Mouse (Mus musculus): ENCODE measurements at regions not wholly inside any gene's neighbourhood (a gene's known extent, or its start where the extent isn't known, plus 50 kb on each side); places are given as distances from the start of the nearest gene placed in this dataset.
A peak's percentile ranks its signal among the peaks of the same experiment; 100 is the strongest.

GRCm38 (mm10) chr16:39512774-39513173 lies 471.4 kb upstream of the Lsamp start:
- H3K27ac ChIP-seq (ENCODE audit: low read length): no peak overlapping the region
- WGBS: 13% methylated on average over 1 of the region's 1 CpGs
- no peaks in the 10 kb centered on the region for H3K36me3 ChIP-seq (ENCODE audit: control insufficient read depth, insufficient read depth)
- H3K9ac ChIP-seq (replicated peaks; ENCODE audit: low read depth, low read length): no peak overlapping the region
- no peaks in the 10 kb centered on the region for H3K27me3 ChIP-seq (replicated peaks; ENCODE audit: control insufficient read depth, insufficient read depth, low read length)
- peaks cover 8% of the 10 kb centered on the region; the same call in 1 of the 2 replicates for H3K9me3 ChIP-seq (ENCODE audit: control insufficient read depth, low read length)
- no peak overlapping the region for H3K4me3 ChIP-seq (replicated peaks; ENCODE audit: low read length)
- no peak for ATAC-seq
- H3K4me2 ChIP-seq (ENCODE audit: low read length): no peak overlapping the region
- no peaks in the 10 kb centered on the region for H3K4me1 ChIP-seq (replicated peaks; ENCODE audit: control insufficient read depth, insufficient read depth, low read length)

GRCm38 (mm10) chr16:39513659-39514058 lies 470.5 kb upstream of the Lsamp start:
- Histone ChIP-seq H3K9ac (replicated peaks; ENCODE audit: low read depth, low read length) (no peak overlapping the region), H3K4me3 (replicated peaks; ENCODE audit: low read length) (no peak overlapping the region), H3K27me3 (replicated peaks; ENCODE audit: control insufficient read depth, insufficient read depth, low read length) (no peaks in the 10 kb centered on the region), H3K4me1 (replicated peaks; ENCODE audit: control insufficient read depth, insufficient read depth, low read length) (no peaks in the 10 kb centered on the region), H3K4me2 (ENCODE audit: low read length) (no peak overlapping the region), H3K27ac (ENCODE audit: low read length) (no peak overlapping the region), H3K9me3 (ENCODE audit: control insufficient read depth, low read length) (peaks cover 8% of the 10 kb centered on the region; the same call in 1 of the 2 replicates), H3K36me3 (ENCODE audit: control insufficient read depth, insufficient read depth) (no peaks in the 10 kb centered on the region)
- 3% methylated on average over 1 of the region's 1 CpGs for WGBS
- no peak for ATAC-seq

GRCm38 (mm10) chr16:39531106-39531505 lies 453.1 kb upstream of the Lsamp start:
- H3K9me3 ChIP-seq (ENCODE audit: control insufficient read depth, low read length): no peaks in the 10 kb centered on the region
- no peak overlapping the region for H3K27ac ChIP-seq (ENCODE audit: low read length)
- H3K4me3 ChIP-seq (replicated peaks; ENCODE audit: low read length): no peak overlapping the region
- no peak for ATAC-seq
- no peaks in the 10 kb centered on the region; the same call in 1 of the 2 replicates for H3K4me1 ChIP-seq (replicated peaks; ENCODE audit: control insufficient read depth, insufficient read depth, low read length)
- H3K27me3 ChIP-seq (replicated peaks; ENCODE audit: control insufficient read depth, insufficient read depth, low read length): no peaks in the 10 kb centered on the region
- H3K36me3 ChIP-seq (ENCODE audit: control insufficient read depth, insufficient read depth): no peaks in the 10 kb centered on the region
- no peak overlapping the region for H3K9ac ChIP-seq (replicated peaks; ENCODE audit: low read depth, low read length)
- H3K4me2 ChIP-seq (ENCODE audit: low read length): no peak overlapping the region
- 20% methylated on average over 3 of the region's 3 CpGs for WGBS

GRCm38 (mm10) chr16:39532770-39533169 lies 451.4 kb upstream of the Lsamp start:
- H3K27ac ChIP-seq (ENCODE audit: low read length): no peak overlapping the region
- no peak overlapping the region for H3K4me3 ChIP-seq (replicated peaks; ENCODE audit: low read length)
- no peak overlapping the region for H3K9ac ChIP-seq (replicated peaks; ENCODE audit: low read depth, low read length)
- WGBS: 57% methylated on average over 3 of the region's 3 CpGs
- ATAC-seq: no peak
- no peaks in the 10 kb centered on the region for H3K36me3 ChIP-seq (ENCODE audit: control insufficient read depth, insufficient read depth)
- H3K9me3 ChIP-seq (ENCODE audit: control insufficient read depth, low read length): no peaks in the 10 kb centered on the region
- no peak overlapping the region for H3K4me2 ChIP-seq (ENCODE audit: low read length)
- H3K4me1 ChIP-seq (replicated peaks; ENCODE audit: control insufficient read depth, insufficient read depth, low read length): no peaks in the 10 kb centered on the region; the same call in 1 of the 2 replicates
- no peaks in the 10 kb centered on the region for H3K27me3 ChIP-seq (replicated peaks; ENCODE audit: control insufficient read depth, insufficient read depth, low read length)

GRCm38 (mm10) chr16:39533351-39533750 lies 450.8 kb upstream of the Lsamp start:
- Histone ChIP-seq H3K4me2 (ENCODE audit: low read length) (no peak overlapping the region), H3K9me3 (ENCODE audit: control insufficient read depth, low read length) (no peaks in the 10 kb centered on the region), H3K36me3 (ENCODE audit: control insufficient read depth, insufficient read depth) (no peaks in the 10 kb centered on the region), H3K27ac (ENCODE audit: low read length) (no peak overlapping the region), H3K4me1 (replicated peaks; ENCODE audit: control insufficient read depth, insufficient read depth, low read length) (no peaks in the 10 kb centered on the region; the same call in 1 of the 2 replicates), H3K4me3 (replicated peaks; ENCODE audit: low read length) (no peak overlapping the region), H3K9ac (replicated peaks; ENCODE audit: low read depth, low read length) (no peak overlapping the region), H3K27me3 (replicated peaks; ENCODE audit: control insufficient read depth, insufficient read depth, low read length) (no peaks in the 10 kb centered on the region)
- no peak for ATAC-seq
- WGBS: 92% methylated on average over 6 of the region's 6 CpGs

- no peak overlapping the region for H3K4me3 ChIP-seq (replicated peaks; ENCODE audit: low read length)
- no peak overlapping the region for H3K27ac ChIP-seq (ENCODE audit: low read length)
- ATAC-seq: no peak
- H3K9ac ChIP-seq (replicated peaks; ENCODE audit: low read depth, low read length): no peak overlapping the region
- H3K9me3 ChIP-seq (ENCODE audit: control insufficient read depth, low read length): no peaks in the 10 kb centered on the region
- no peaks in the 10 kb centered on the region for H3K27me3 ChIP-seq (replicated peaks; ENCODE audit: control insufficient read depth, insufficient read depth, low read length)
- no peaks in the 10 kb centered on the region for H3K36me3 ChIP-seq (ENCODE audit: control insufficient read depth, insufficient read depth)
- no peaks in the 10 kb centered on the region for H3K4me1 ChIP-seq (replicated peaks; ENCODE audit: control insufficient read depth, insufficient read depth, low read length)
- no peak overlapping the region for H3K4me2 ChIP-seq (ENCODE audit: low read length)
- WGBS: 89% methylated on average over 2 of the region's 2 CpGs
Observed at GRCm38 (mm10) chr16:39553316-39553715, 430.8 kb upstream of the Lsamp start.

- peak; percentile 57; the same call in 1 of the 2 replicates for ATAC-seq
Observed at GRCm38 (mm10) chr16:39576620-39577019, 407.5 kb upstream of the Lsamp start.

GRCm38 (mm10) chr16:39579621-39580020 lies 404.5 kb upstream of the Lsamp start:
- Histone ChIP-seq H3K9me3 (ENCODE audit: control insufficient read depth, low read length) (no peaks in the 10 kb centered on the region), H3K36me3 (ENCODE audit: control insufficient read depth, insufficient read depth) (no peaks in the 10 kb centered on the region), H3K4me3 (replicated peaks; ENCODE audit: low read length) (no peak overlapping the region), H3K9ac (replicated peaks; ENCODE audit: low read depth, low read length) (no peak overlapping the region), H3K4me1 (replicated peaks; ENCODE audit: control insufficient read depth, insufficient read depth, low read length) (no peaks in the 10 kb centered on the region), H3K27ac (ENCODE audit: low read length) (no peak overlapping the region), H3K27me3 (replicated peaks; ENCODE audit: control insufficient read depth, insufficient read depth, low read length) (no peaks in the 10 kb centered on the region), H3K4me2 (ENCODE audit: low read length) (no peak overlapping the region)
- no peak for ATAC-seq
- 64% methylated on average over 1 of the region's 1 CpGs for WGBS

More at GRCm38 (mm10) chr16:39576620-39577019, 407.5 kb upstream of the Lsamp start:
- Histone ChIP-seq H3K27ac (ENCODE audit: low read length) (no peak overlapping the region), H3K4me1 (replicated peaks; ENCODE audit: control insufficient read depth, insufficient read depth, low read length) (no peaks in the 10 kb centered on the region), H3K27me3 (replicated peaks; ENCODE audit: control insufficient read depth, insufficient read depth, low read length) (no peaks in the 10 kb centered on the region), H3K9me3 (ENCODE audit: control insufficient read depth, low read length) (no peaks in the 10 kb centered on the region), H3K4me2 (ENCODE audit: low read length) (no peak overlapping the region), H3K4me3 (replicated peaks; ENCODE audit: low read length) (no peak overlapping the region), H3K36me3 (ENCODE audit: control insufficient read depth, insufficient read depth) (no peaks in the 10 kb centered on the region), H3K9ac (replicated peaks; ENCODE audit: low read depth, low read length) (no peak overlapping the region)
- 19% methylated on average over 6 of the region's 6 CpGs for WGBS

Data from forebrain, embryonic 16.5 days (tissue).